Mouse (Mus musculus): Measurements from ENCODE around the gene Rnf169. TPM values are rescaled to one million over a fixed set of nuclear protein-coding genes. Genes with fewer than 3 reads are reported as not detected.
"Not testable (repeated sequence)": the region's sequence is repeated elsewhere in the genome, so short reads cannot be mapped to it uniquely, and the experiment has no call there.

Rnf169 gene
- polyA plus RNA-seq, 1 experiment from 2014 or later: 2.7 TPM

- peak overlapping the region; percentile 77 for H3K9ac ChIP-seq
- no peaks in the 10 kb centered on the region for H3K27me3 ChIP-seq
- ATAC-seq (replicated peaks; ENCODE audit: insufficient number of reproducible peaks, insufficient read depth, low FRiP score, low read depth): no peak
- H3K4me1 ChIP-seq (replicated peaks): peaks cover 28% of the 10 kb centered on the region
- peak overlapping the region; percentile 75 for H3K4me2 ChIP-seq
- H3K4me3 ChIP-seq: peak overlapping the region; percentile 86
- H3K9me3 ChIP-seq (replicated peaks): no peaks in the 10 kb centered on the region
- H3K27ac ChIP-seq: peak overlapping the region; percentile 87; the same call in 1 of the 2 replicates
- 8% methylated on average over 6 of the region's 6 CpGs for WGBS
- H3K36me3 ChIP-seq: no peaks in the 10 kb centered on the region
Measured at GRCm38 (mm10) chr7:99979081-99979480, 1.2 kb downstream of the Rnf169 start.

DNA sequence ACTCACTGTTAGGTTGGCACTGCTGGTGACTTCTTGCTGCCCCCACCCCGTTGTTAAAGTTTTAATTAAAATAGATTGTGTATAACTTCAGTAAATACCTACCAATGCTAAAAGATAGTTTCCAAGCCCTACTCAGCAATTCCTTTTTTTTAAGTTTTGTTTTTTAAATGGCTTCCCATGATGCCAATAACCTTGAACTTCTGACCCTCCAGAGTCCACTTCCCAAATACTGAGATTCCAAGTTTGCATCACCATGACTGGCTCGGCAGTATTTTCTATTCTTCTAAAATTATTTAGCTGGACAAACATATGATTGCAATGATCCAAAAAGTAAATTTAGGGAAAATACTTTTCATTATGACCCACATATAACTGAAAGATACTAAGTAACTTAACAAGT is 2.2 kb downstream of the Rnf169 start:
- Histone ChIP-seq H3K4me1 (replicated peaks) (peaks cover 35% of the 10 kb centered on the region), H3K9me3 (replicated peaks) (no peaks in the 10 kb centered on the region), H3K4me3 (no peak overlapping the region), H3K27ac (no peak overlapping the region), H3K4me2 (no peak overlapping the region), H3K36me3 (no peaks in the 10 kb centered on the region), H3K27me3 (no peaks in the 10 kb centered on the region), H3K9ac (no peak overlapping the region)
- no peak for ATAC-seq (replicated peaks; ENCODE audit: insufficient number of reproducible peaks, insufficient read depth, low FRiP score, low read depth)
- 79% methylated on average over 2 of the region's 2 CpGs for WGBS

DNA sequence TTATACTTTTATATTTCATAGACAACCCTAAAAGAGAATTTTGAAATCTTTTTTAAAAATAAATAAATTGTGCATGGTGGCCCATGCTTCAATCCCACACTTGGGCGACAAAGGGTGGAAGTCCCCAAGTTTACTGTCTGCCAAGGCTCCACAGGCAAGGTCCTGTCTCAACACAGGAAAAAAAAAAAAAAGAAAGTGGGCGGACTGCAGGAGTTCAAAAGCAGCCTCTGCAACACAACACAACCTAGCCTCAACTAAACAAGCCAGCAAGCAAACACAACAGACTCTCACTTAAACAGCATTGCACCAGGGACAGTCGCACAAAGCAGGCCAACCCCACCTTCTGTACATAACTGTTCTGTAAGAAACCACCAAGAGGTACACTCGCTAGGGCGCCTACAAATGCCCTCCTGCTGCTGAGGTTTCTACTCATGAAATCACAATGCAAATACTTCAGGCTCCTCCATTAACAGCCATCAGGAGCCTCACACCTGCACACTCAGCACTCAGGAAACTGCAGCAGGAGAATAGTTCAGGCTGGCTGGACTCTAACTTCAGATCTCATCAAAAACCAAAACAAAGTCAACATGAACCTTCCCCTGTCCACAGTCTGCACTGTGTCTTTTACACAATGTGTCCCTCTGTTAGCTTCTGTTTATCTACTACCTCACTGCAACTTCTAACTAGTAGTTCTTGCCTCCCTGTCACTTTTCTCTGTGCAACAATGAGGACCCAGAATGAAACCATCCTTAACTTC is 4.3 kb downstream of the Rnf169 start:
- 84% methylated on average over 5 of the region's 5 CpGs for WGBS
- no peak overlapping the region for H3K9ac ChIP-seq
- H3K4me2 ChIP-seq: no peak overlapping the region
- no peaks in the 10 kb centered on the region for H3K27me3 ChIP-seq
- peaks cover 32% of the 10 kb centered on the region for H3K4me1 ChIP-seq (replicated peaks)
- ATAC-seq (replicated peaks; ENCODE audit: insufficient number of reproducible peaks, insufficient read depth, low FRiP score, low read depth): no peak
- H3K36me3 ChIP-seq: no peaks in the 10 kb centered on the region
- no peaks in the 10 kb centered on the region for H3K9me3 ChIP-seq (replicated peaks)
- no peak overlapping the region for H3K27ac ChIP-seq
- no peak overlapping the region for H3K4me3 ChIP-seq

DNA sequence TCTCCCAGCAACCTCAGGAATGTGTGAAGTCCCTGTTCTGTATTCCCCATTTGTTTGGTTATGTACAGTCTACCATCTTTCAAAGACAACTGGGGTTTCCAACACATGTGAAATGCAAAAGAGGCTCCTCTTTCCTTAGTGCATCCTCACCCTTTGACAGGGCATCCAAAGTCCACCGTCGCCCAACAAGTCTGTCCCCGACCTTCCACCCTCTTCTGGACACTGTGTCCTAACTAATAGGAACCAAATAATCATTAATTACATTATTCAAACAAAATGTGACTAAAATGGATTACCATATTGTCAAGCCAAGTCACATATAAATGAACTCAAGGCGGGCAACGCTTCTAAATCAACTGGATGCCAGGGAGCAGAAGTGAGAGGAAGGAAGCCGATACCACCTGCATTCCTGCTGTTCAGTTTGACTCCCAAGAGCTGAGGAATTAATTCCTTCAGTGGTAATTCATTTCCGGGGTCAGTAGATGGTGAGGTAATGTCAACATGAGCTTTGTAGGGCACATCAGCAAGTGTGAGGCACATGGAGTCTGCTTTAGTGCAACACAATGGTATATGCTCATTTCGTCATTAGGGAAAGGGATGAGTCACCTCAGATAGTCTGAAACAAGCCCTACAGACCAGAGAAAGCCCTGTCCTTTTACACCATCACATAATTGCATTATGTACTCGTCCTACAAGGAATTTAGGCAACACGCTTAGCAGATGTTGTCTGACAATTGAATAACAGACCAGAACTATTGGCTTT is 5.9 kb downstream of the Rnf169 start:
- H3K4me1 ChIP-seq (replicated peaks): peaks cover 28% of the 10 kb centered on the region
- no peak overlapping the region for H3K27ac ChIP-seq
- H3K4me2 ChIP-seq: no peak overlapping the region
- H3K36me3 ChIP-seq: no peaks in the 10 kb centered on the region
- ATAC-seq (replicated peaks; ENCODE audit: insufficient number of reproducible peaks, insufficient read depth, low FRiP score, low read depth): no peak
- WGBS: 70% methylated on average over 10 of the region's 10 CpGs
- H3K4me3 ChIP-seq: no peak overlapping the region
- no peaks in the 10 kb centered on the region for H3K9me3 ChIP-seq (replicated peaks)
- H3K27me3 ChIP-seq: no peaks in the 10 kb centered on the region
- no peak overlapping the region for H3K9ac ChIP-seq

DNA sequence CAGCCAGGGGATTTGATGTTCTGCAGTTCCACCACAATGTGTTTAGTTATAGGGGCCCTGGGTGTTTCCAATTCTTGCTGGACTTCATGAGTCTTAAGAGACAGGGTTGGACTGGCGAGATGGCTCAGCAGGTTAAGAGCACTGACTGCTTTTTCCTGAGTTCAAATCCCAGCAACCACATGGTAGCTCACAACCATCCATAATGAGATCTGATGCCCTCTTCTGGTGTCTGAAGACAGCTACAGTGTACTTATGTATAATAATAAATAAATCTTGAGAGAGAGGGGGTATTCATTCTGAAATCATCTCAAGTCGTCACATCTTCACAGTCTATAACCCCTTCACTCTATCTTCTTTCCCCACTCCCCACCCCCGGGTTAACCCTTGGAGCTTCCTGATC is 7.3 kb downstream of the Rnf169 start:
- WGBS: 87% methylated on average over 3 of the region's 3 CpGs

DNA sequence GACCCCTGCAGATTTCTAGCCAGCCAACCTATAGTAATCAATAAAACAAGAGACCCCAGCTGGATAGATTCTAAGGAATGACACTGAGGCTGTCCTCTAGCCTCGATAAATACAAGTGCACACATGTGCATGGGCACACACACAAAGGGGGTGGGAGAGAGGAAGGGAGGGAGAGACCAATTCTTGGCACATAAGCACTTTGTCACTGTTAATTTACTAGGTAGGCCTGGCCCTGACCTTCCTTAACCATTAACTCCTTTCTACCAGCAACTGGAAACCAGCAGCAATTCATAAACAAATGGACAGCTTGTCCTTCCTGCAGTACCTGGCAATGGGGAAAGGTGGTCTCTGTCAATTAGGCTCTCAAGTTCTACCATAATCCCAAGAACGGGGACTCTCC is 8.3 kb downstream of the Rnf169 start:
- no peaks in the 10 kb centered on the region for H3K36me3 ChIP-seq
- ATAC-seq (replicated peaks; ENCODE audit: insufficient number of reproducible peaks, insufficient read depth, low FRiP score, low read depth): no peak
- WGBS: 76% methylated on average over 2 of the region's 2 CpGs

More for the DNA sequence above, 7.3 kb downstream of the Rnf169 start:
- not testable (repeated sequence) for ATAC-seq (replicated peaks; ENCODE audit: insufficient number of reproducible peaks, insufficient read depth, low FRiP score, low read depth); H3K36me3 ChIP-seq; H3K4me3 ChIP-seq; H3K9ac ChIP-seq; H3K27ac ChIP-seq; H3K27me3 ChIP-seq; H3K9me3 ChIP-seq (replicated peaks); H3K4me2 ChIP-seq
- H3K4me1 ChIP-seq (replicated peaks): peaks cover 20% of the 10 kb centered on the region

GRCm38 (mm10) chr7:99969151-99969550 is 11.1 kb downstream of the Rnf169 start:
- Histone ChIP-seq H3K9me3 (replicated peaks) (no peaks in the 10 kb centered on the region), H3K4me2 (no peak overlapping the region), H3K36me3 (no peaks in the 10 kb centered on the region), H3K4me3 (no peak overlapping the region), H3K4me1 (replicated peaks) (peaks cover 32% of the 10 kb centered on the region), H3K9ac (no peak overlapping the region), H3K27ac (no peak overlapping the region), H3K27me3 (no peaks in the 10 kb centered on the region)
- 74% methylated on average over 4 of the region's 4 CpGs for WGBS
- ATAC-seq (replicated peaks; ENCODE audit: insufficient number of reproducible peaks, insufficient read depth, low FRiP score, low read depth): no peak

More for the DNA sequence above, 8.3 kb downstream of the Rnf169 start:
- Histone ChIP-seq H3K4me2 (no peak overlapping the region), H3K9ac (no peak overlapping the region), H3K4me3 (no peak overlapping the region), H3K27ac (no peak overlapping the region), H3K9me3 (replicated peaks) (no peaks in the 10 kb centered on the region), H3K4me1 (replicated peaks) (peaks cover 17% of the 10 kb centered on the region), H3K27me3 (no peaks in the 10 kb centered on the region)

GRCm38 (mm10) chr7:99966011-99966721 is 14.1 kb downstream of the Rnf169 start:
- 0 out of 2 replicates have a peak overlapping the region, but pooled peaks have one; percentile 59 for H3K27ac ChIP-seq
- no peak for ATAC-seq (replicated peaks; ENCODE audit: insufficient number of reproducible peaks, insufficient read depth, low FRiP score, low read depth)
- no peaks in the 10 kb centered on the region for H3K9me3 ChIP-seq (replicated peaks)
- no peak overlapping the region for H3K9ac ChIP-seq
- 67% methylated on average over 9 of the region's 9 CpGs for WGBS
- no peak overlapping the region for H3K4me2 ChIP-seq
- H3K4me1 ChIP-seq (replicated peaks): peaks cover 40% of the 10 kb centered on the region
- H3K27me3 ChIP-seq: no peaks in the 10 kb centered on the region
- no peaks in the 10 kb centered on the region for H3K36me3 ChIP-seq
- H3K4me3 ChIP-seq: no peak overlapping the region

DNA sequence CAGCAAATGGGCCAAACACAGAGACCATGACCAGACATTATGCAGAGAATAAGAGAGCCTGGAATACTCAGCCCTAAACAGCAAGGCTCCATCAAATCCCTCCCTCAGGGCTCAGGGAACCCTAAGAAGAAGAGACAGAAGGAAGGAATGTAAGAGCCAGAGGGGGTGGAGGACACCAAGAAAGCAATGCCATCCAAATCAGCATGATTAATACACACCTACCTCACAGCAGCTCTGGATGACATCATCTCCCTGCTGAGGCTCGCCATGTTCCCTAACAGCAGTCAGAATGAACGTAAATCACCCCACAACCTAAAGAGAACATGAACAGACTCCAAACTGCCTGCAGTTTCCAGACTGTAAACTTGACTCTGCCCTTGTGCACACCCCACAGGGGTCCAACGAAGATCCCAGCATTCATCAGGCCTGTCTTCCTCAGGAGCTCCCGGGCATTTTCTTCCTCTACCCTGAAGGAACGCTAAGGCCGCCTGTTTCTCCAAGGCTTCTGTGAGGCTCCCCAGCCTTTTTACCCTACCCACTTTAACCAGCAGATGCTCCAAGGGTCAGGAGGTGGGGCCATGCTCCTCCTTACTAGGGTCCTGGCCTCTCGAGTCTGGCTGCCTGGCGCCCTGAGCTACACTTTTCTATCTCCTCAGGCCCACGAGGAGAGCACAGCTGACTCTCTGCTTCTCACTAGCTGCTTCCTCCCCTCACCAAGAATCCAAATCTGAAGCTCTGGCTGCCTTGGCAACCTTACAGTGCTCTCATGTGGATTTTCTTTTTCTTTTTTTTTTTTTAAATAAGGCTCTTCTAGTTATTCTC is 15.0 kb downstream of the Rnf169 start:
- H3K4me3 ChIP-seq: no peak overlapping the region
- H3K4me1 ChIP-seq (replicated peaks): peaks cover 40% of the 10 kb centered on the region
- H3K36me3 ChIP-seq: no peaks in the 10 kb centered on the region
- peak overlapping the region; percentile 59 for H3K27ac ChIP-seq
- no peak for ATAC-seq (replicated peaks; ENCODE audit: insufficient number of reproducible peaks, insufficient read depth, low FRiP score, low read depth)
- H3K9ac ChIP-seq: no peak overlapping the region
- no peak overlapping the region for H3K4me2 ChIP-seq
- no peaks in the 10 kb centered on the region for H3K27me3 ChIP-seq
- 27% methylated on average over 9 of the region's 9 CpGs for WGBS
- no peaks in the 10 kb centered on the region for H3K9me3 ChIP-seq (replicated peaks)

DNA sequence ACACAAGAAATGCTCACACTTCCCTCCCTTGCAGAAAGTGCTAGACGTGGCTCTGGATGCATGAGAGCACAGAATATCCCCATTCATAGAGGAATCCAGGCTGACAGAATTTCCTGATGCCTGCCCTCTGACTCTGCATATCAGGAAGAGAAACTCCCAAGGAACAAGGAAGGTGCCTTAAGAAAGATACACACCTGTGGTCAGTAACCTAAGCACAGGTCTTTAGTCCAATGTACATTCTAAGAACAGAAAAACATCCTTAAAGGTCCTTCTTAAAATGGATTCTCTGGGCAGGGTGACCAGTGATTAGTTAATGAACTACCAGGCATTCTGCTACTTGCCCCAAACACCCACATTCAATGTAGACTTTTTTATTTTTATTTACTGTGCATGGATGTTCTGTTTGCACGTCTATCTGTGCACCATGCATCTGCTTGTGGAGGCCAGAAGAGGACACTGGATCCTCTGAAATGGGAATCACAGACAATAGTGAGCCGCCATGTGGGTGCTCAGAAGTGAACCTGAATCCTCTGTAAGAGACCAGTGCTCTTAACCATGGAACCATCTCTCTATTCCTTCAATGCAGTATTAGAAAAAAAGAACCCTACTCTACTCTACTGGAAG is 16.9 kb downstream of the Rnf169 start:
- WGBS: 80% methylated on average over 3 of the region's 3 CpGs
- Histone ChIP-seq H3K36me3 (no peaks in the 10 kb centered on the region), H3K9ac (no peak overlapping the region), H3K9me3 (replicated peaks) (no peaks in the 10 kb centered on the region), H3K4me2 (no peak overlapping the region), H3K27me3 (no peaks in the 10 kb centered on the region), H3K4me1 (replicated peaks) (peaks cover 40% of the 10 kb centered on the region), H3K27ac (0 out of 2 replicates have a peak overlapping the region, but pooled peaks have one; percentile 40), H3K4me3 (no peak overlapping the region)
- ATAC-seq (replicated peaks; ENCODE audit: insufficient number of reproducible peaks, insufficient read depth, low FRiP score, low read depth): no peak
